Comparison of ENCODE assay signal across 8 mouse cellular contexts in the genomic region with DNA sequence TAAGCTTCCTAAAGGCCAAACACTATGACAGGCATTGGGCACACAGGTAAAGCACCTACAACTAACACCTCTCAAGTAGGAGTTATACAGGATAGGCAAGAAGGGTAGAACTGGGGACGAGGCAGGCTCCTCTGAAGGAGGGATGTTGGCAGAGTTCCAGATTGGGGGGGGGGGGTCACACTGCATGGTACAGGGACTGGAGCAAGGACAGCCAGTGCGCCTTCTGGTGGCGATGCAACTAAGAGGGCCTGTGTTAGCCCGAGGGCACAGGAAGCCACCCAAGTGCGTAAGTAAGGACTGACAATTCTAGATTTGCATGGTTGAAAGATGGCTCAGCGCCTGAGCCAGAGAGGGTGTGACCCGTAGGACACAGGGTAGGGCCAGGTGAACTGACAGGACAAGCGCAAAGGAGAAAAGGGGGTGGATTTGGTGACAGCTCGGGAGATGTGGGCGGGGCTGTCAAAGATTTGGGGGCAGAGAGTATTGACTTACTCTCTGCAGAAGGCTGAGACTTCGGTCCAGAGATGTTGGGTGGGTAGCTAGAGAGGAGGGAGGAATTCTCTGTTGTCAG. TPM values are rescaled to one million over a fixed set of nuclear protein-coding genes. Genes with fewer than 3 reads are reported as not detected.
DNase-seq lines count a peak whose midpoint lies in the region; ATAC-seq and TF ChIP-seq lines count a peak whose summit lies in the region.

No protein-coding gene starts in this region.

- ATAC-seq in hindbrain, postnatal 0 days, result peak; percentile 51
- ATAC-seq in liver, embryonic 11.5 days (replicated peaks; ENCODE audit: low FRiP score), result peak; percentile 32
- no peak for ATAC-seq in midbrain, postnatal 0 days (ENCODE audit: low FRiP score)

- H3K27ac ChIP-seq in hindbrain, postnatal 0 days, result peak overlapping the region; percentile 79; the same call in 1 of the 2 replicates
- peak overlapping the region; percentile 94 for H3K27ac ChIP-seq in liver, embryonic 11.5 days (ENCODE audit: low read depth, low read length)
- no peak overlapping the region for H3K27ac ChIP-seq in midbrain, postnatal 0 days (ENCODE audit: low read depth, low read length)

- H3K9ac ChIP-seq in hindbrain, postnatal 0 days (replicated peaks; ENCODE audit: low read length), result peak overlapping the region; percentile 35; the same call in 1 of the 2 replicates
- peak overlapping the region; percentile 55 for H3K9ac ChIP-seq in liver, embryonic 11.5 days (ENCODE audit: low read depth, low read length)
- no peak overlapping the region for H3K9ac ChIP-seq in midbrain, postnatal 0 days (replicated peaks; ENCODE audit: low read length, poor library complexity, severe bottlenecking)

- no peaks in the 10 kb centered on the region for H3K27me3 ChIP-seq in hindbrain, postnatal 0 days (ENCODE audit: insufficient read depth, low read length)
- H3K27me3 ChIP-seq in liver, embryonic 11.5 days (replicated peaks; ENCODE audit: control insufficient read depth, insufficient read depth, low read length), result no peaks in the 10 kb centered on the region
- H3K27me3 ChIP-seq in midbrain, postnatal 0 days (ENCODE audit: insufficient read depth, low read length), result peaks cover 7% of the 10 kb centered on the region

- peak overlapping the region; percentile 92 for H3K4me2 ChIP-seq in hindbrain, postnatal 0 days (ENCODE audit: low read depth, low read length)
- H3K4me2 ChIP-seq in liver, embryonic 11.5 days, result peak overlapping the region; percentile 99
- H3K4me2 ChIP-seq in midbrain, postnatal 0 days (ENCODE audit: low read depth, low read length, poor library complexity, severe bottlenecking), result peak overlapping the region; percentile 91

- peak; percentile 67 for TF ChIP-seq CTCF in hindbrain, postnatal 0 days (IDR thresholded peaks at IDR 0.05; ENCODE audit: low read depth)
- TF ChIP-seq CTCF in midbrain, postnatal 0 days (IDR thresholded peaks at IDR 0.05), result peak; percentile 53

- H3K9me3 ChIP-seq in hindbrain, postnatal 0 days (ENCODE audit: low read length), result no peaks in the 10 kb centered on the region
- H3K9me3 ChIP-seq in liver, embryonic 11.5 days (ENCODE audit: control insufficient read depth, low read length), result no peaks in the 10 kb centered on the region
- H3K9me3 ChIP-seq in midbrain, postnatal 0 days (ENCODE audit: low read length), result no peaks in the 10 kb centered on the region

- peaks cover 27% of the 10 kb centered on the region for H3K4me1 ChIP-seq in hindbrain, postnatal 0 days (ENCODE audit: insufficient read depth, low read length)
- H3K4me1 ChIP-seq in liver, embryonic 11.5 days (replicated peaks; ENCODE audit: control insufficient read depth, insufficient read depth, low read length), result peaks cover 66% of the 10 kb centered on the region
- peaks cover 16% of the 10 kb centered on the region; the same call in 1 of the 2 replicates for H3K4me1 ChIP-seq in midbrain, postnatal 0 days (ENCODE audit: insufficient read depth, low read length)

- 5% methylated on average over 11 of the region's 11 CpGs for WGBS in hindbrain, postnatal 0 days
- 3% methylated on average over 11 of the region's 11 CpGs for WGBS in liver, embryonic 11.5 days
- 7% methylated on average over 11 of the region's 11 CpGs for WGBS in midbrain, postnatal 0 days

- H3K4me3 ChIP-seq in hindbrain, postnatal 0 days (ENCODE audit: low read length), result peak overlapping the region; percentile 59
- peak overlapping the region; percentile 77 for H3K4me3 ChIP-seq in liver, embryonic 11.5 days (ENCODE audit: low read depth, low read length)
- peak overlapping the region; percentile 66 for H3K4me3 ChIP-seq in midbrain, postnatal 0 days (ENCODE audit: low read depth, low read length)

- peak; percentile 66 for DNase-seq in right cerebral cortex, adult 18-20 months
- no peak for DNase-seq in right cerebral cortex, postnatal 25 days
- DNase-seq in cerebellum, adult 11-12 months, result peak; percentile 74
- peak; percentile 36 for DNase-seq in forelimb bud, embryonic 11.5 days (ENCODE audit: low read depth, low spot score)
- DNase-seq in hindbrain, postnatal 0 days (ENCODE audit: low spot score), result peak; percentile 71
- DNase-seq in liver, embryonic 11.5 days (ENCODE audit: low spot score), result peak; percentile 71
- peak; percentile 59 for DNase-seq in midbrain, postnatal 0 days (ENCODE audit: low spot score)
- DNase-seq in testis, postnatal 10 days (ENCODE audit: low spot score), result peak; percentile 73

- H3K36me3 ChIP-seq in hindbrain, postnatal 0 days (ENCODE audit: insufficient read depth, low read length), result no peaks in the 10 kb centered on the region
- no peaks in the 10 kb centered on the region for H3K36me3 ChIP-seq in liver, embryonic 11.5 days (ENCODE audit: control insufficient read depth, insufficient read depth, low read length)
- H3K36me3 ChIP-seq in midbrain, postnatal 0 days (ENCODE audit: insufficient read depth, low read length), result no peaks in the 10 kb centered on the region

RNA-seq across cellular contexts. Expression of gene Csrnp1, which starts 2.1 kb away (rescaled TPM):
- 4.5 and 17.4 TPM in 2 replicates for total RNA-seq in hindbrain, postnatal 0 days (2014; rRNA removed)
- 2.7 and 3.1 TPM in 2 replicates for polyA plus RNA-seq in hindbrain, postnatal 0 days (2015; fragmentation: Nextera tagmentation; extraction: Ambion mirVana)
- polyA plus RNA-seq in liver, embryonic 11.5 days (2014; fragmentation: Nextera tagmentation; extraction: Ambion mirVana), result 1.1 and 2.2 TPM in 2 replicates
- total RNA-seq in midbrain, postnatal 0 days (2014; rRNA removed), result 1.7 and 1.9 TPM in 2 replicates
- 0.91 and 1.1 TPM in 2 replicates for polyA plus RNA-seq in midbrain, postnatal 0 days (2015; fragmentation: Nextera tagmentation; extraction: Ambion mirVana)

RNA-seq across cellular contexts. Expression of gene Xirp1, which starts 41.1 kb away (rescaled TPM):
- total RNA-seq in hindbrain, postnatal 0 days (2014; rRNA removed), result 0.05 and 0.29 TPM in 2 replicates
- polyA plus RNA-seq in hindbrain, postnatal 0 days (2015; fragmentation: Nextera tagmentation; extraction: Ambion mirVana), result 0.19 TPM in 1 of 2 replicates, not detected in the other
- polyA plus RNA-seq in liver, embryonic 11.5 days (2014; fragmentation: Nextera tagmentation; extraction: Ambion mirVana), result 0.25 and 1.1 TPM in 2 replicates
- 0.05 TPM in 1 of 2 replicates, not detected in the other for total RNA-seq in midbrain, postnatal 0 days (2014; rRNA removed)
- polyA plus RNA-seq in midbrain, postnatal 0 days (2015; fragmentation: Nextera tagmentation; extraction: Ambion mirVana), result not detected in 2 replicates

RNA-seq across cellular contexts. Expression of gene Ttc21a, which starts 44.9 kb away (rescaled TPM):
- 4.7 and 4.9 TPM in 2 replicates for total RNA-seq in hindbrain, postnatal 0 days (2014; rRNA removed)
- polyA plus RNA-seq in hindbrain, postnatal 0 days (2015; fragmentation: Nextera tagmentation; extraction: Ambion mirVana), result 0.90 and 1.1 TPM in 2 replicates
- 0.14 TPM in 1 of 2 replicates, not detected in the other for polyA plus RNA-seq in liver, embryonic 11.5 days (2014; fragmentation: Nextera tagmentation; extraction: Ambion mirVana)
- total RNA-seq in midbrain, postnatal 0 days (2014; rRNA removed), result 4.6 and 4.9 TPM in 2 replicates
- polyA plus RNA-seq in midbrain, postnatal 0 days (2015; fragmentation: Nextera tagmentation; extraction: Ambion mirVana), result 1.1 and 1.4 TPM in 2 replicates

RNA-seq across cellular contexts. Expression of gene Gorasp1, which starts 45.0 kb away (rescaled TPM):
- 28.1 and 48.4 TPM in 2 replicates for total RNA-seq in hindbrain, postnatal 0 days (2014; rRNA removed)
- polyA plus RNA-seq in hindbrain, postnatal 0 days (2015; fragmentation: Nextera tagmentation; extraction: Ambion mirVana), result 20.9 and 21.1 TPM in 2 replicates
- polyA plus RNA-seq in liver, embryonic 11.5 days (2014; fragmentation: Nextera tagmentation; extraction: Ambion mirVana), result 24.7 and 25.0 TPM in 2 replicates
- total RNA-seq in midbrain, postnatal 0 days (2014; rRNA removed), result 19.0 and 22.2 TPM in 2 replicates
- polyA plus RNA-seq in midbrain, postnatal 0 days (2015; fragmentation: Nextera tagmentation; extraction: Ambion mirVana), result 25.0 and 26.2 TPM in 2 replicates
